Mouse (Mus musculus) stomach, postnatal 0 days (tissue): ENCODE data around the gene Zfp955b.
"Not testable (repeated sequence)": the region's sequence is repeated elsewhere in the genome, so short reads cannot be mapped to it uniquely, and the experiment has no call there.

Experiments used
- CTCF ChIP-seq: IDR thresholded peaks from 2 replicates; pipeline ENCODE4 v1.5.1; 2016; ENCODE audit warnings: antibody characterized with exemption, low read depth, mild to moderate bottlenecking, moderate library complexity
- EP300 ChIP-seq: optimal IDR thresholded peaks from 2 replicates; pipeline ENCODE3; 2016; ENCODE audit warnings: antibody characterized with exemption

GRCm38 (mm10) chr17:33289876-33290149 lies 469 bp downstream of the Zfp955b start:
- not testable (repeated sequence) for TF ChIP-seq CTCF, EP300
